In the genomic region with DNA sequence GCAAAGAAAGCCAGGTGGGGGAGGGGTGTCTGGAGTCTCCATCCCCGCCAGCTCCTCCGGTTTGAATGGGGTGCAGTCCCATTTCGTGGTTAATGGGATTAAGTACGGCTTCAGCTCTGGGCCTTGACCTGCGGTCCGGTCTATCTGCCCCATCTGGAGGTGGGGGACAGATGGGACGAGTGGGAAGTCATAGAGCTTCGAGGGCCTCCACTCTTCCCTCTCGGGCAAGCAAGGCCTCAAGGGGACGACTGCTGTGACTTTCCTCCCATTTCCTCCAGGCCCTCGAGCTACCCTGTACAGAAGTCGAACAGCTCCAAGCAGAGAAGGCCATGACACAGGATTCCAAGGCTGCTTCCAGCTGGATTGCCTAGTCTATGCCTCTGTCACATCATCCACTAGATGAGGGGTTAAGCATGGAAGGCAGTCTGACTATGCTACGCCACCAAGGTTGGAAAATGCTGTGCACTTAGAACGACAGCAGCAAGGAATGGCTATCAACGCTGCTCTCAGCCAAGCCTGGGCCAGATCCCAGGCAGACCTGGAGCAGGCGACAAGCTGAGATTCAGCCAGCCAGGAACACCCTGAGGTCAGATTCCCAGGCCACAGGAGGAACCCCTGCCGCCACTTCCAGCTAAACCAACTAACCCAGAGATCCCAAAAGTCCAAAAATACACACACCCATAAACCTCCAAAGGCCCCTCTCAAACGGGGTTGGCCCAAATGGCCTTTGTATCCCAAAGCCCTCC, we compare ENCODE assay signal across 7 mouse cellular contexts. TPM values are rescaled to one million over a fixed set of nuclear protein-coding genes. Genes with fewer than 3 reads are reported as not detected.
DNase-seq lines count a peak whose midpoint lies in the region; ATAC-seq and TF ChIP-seq lines count a peak whose summit lies in the region.

No protein-coding gene starts in this region.

- no peaks in the 10 kb centered on the region for H3K9me3 ChIP-seq in forebrain, embryonic 16.5 days (ENCODE audit: control insufficient read depth, low read length)
- H3K9me3 ChIP-seq in hindbrain, embryonic 11.5 days (ENCODE audit: control insufficient read depth, low read length), result no peaks in the 10 kb centered on the region
- H3K9me3 ChIP-seq in limb, embryonic 13.5 days, result no peaks in the 10 kb centered on the region
- no peaks in the 10 kb centered on the region for H3K9me3 ChIP-seq in midbrain, embryonic 16.5 days (replicated peaks; ENCODE audit: control insufficient read depth, low read length, poor library complexity, severe bottlenecking)

- H3K36me3 ChIP-seq in forebrain, embryonic 16.5 days (ENCODE audit: control insufficient read depth, insufficient read depth), result peaks cover 6% of the 10 kb centered on the region; the same call in 1 of the 2 replicates
- H3K36me3 ChIP-seq in hindbrain, embryonic 11.5 days (ENCODE audit: control insufficient read depth, insufficient read depth, low read length), result no peaks in the 10 kb centered on the region
- peaks cover 61% of the 10 kb centered on the region for H3K36me3 ChIP-seq in limb, embryonic 13.5 days
- no peaks in the 10 kb centered on the region for H3K36me3 ChIP-seq in midbrain, embryonic 16.5 days (ENCODE audit: control insufficient read depth, insufficient read depth, low read length)

- H3K27me3 ChIP-seq in Patski, result no peaks in the 10 kb centered on the region
- no peaks in the 10 kb centered on the region for H3K27me3 ChIP-seq in forebrain, embryonic 16.5 days (replicated peaks; ENCODE audit: control insufficient read depth, insufficient read depth, low read length)
- H3K27me3 ChIP-seq in hindbrain, embryonic 11.5 days (ENCODE audit: control insufficient read depth, insufficient read depth, low read length), result no peaks in the 10 kb centered on the region
- no peaks in the 10 kb centered on the region for H3K27me3 ChIP-seq in limb, embryonic 13.5 days
- H3K27me3 ChIP-seq in midbrain, embryonic 16.5 days (ENCODE audit: control insufficient read depth, insufficient read depth, low read depth, low read length), result no peaks in the 10 kb centered on the region

- peak; percentile 3 for ATAC-seq in Patski
- no peak for ATAC-seq in forebrain, embryonic 16.5 days
- no peak for ATAC-seq in hindbrain, embryonic 11.5 days (ENCODE audit: low FRiP score)
- no peak for ATAC-seq in limb, embryonic 13.5 days (ENCODE audit: low FRiP score, low read depth)
- ATAC-seq in midbrain, embryonic 16.5 days, result no peak

- peak overlapping the region; percentile 89 for H3K4me2 ChIP-seq in forebrain, embryonic 16.5 days (ENCODE audit: low read length)
- H3K4me2 ChIP-seq in hindbrain, embryonic 11.5 days (replicated peaks; ENCODE audit: low read depth, low read length), result peak overlapping the region; percentile 95
- peak overlapping the region; percentile 98 for H3K4me2 ChIP-seq in limb, embryonic 13.5 days (replicated peaks)
- peak overlapping the region; percentile 98 for H3K4me2 ChIP-seq in midbrain, embryonic 16.5 days (ENCODE audit: low read length)

- no peak for TF ChIP-seq CTCF in Patski (IDR thresholded peaks at IDR 0.05)
- TF ChIP-seq CTCF in brain, embryonic 14.5 days (IDR thresholded peaks at IDR 0.05; ENCODE audit: borderline replicate concordance, extremely low read depth, insufficient read depth, insufficient read length), result no peak

- in situ Hi-C loops in Patski (cut with MboI; ENCODE audit: low pct_unique_long_range_greater_than_20kb), result no loop called here

- CTCF ChIA-PET in Patski (lab: Charles Lee), result interaction anchor here (0.7 to 1.8 kb wide), 5 partner anchors 8 to 45 kb away, joined by 3 to 5 read pairs (median 4); no protein-coding TSS in a partner anchor

- no peak for TF ChIP-seq POLR2A in brain, embryonic 14.5 days (IDR thresholded peaks at IDR 0.05; ENCODE audit: borderline replicate concordance, extremely low read depth, insufficient read depth, insufficient read length, poor library complexity, severe bottlenecking)

- peak overlapping the region; percentile 100 for H3K9ac ChIP-seq in forebrain, embryonic 16.5 days (replicated peaks; ENCODE audit: low read depth, low read length)
- H3K9ac ChIP-seq in hindbrain, embryonic 11.5 days (ENCODE audit: low read depth, low read length), result peak overlapping the region; percentile 100
- peak overlapping the region; percentile 100 for H3K9ac ChIP-seq in limb, embryonic 13.5 days
- H3K9ac ChIP-seq in midbrain, embryonic 16.5 days (ENCODE audit: low read depth, low read length), result peak overlapping the region; percentile 100

- WGBS in forebrain, embryonic 16.5 days, result under 1% methylated on average over 18 of the region's 18 CpGs
- WGBS in hindbrain, embryonic 11.5 days, result under 1% methylated on average over 18 of the region's 18 CpGs
- 3% methylated on average over 18 of the region's 18 CpGs for WGBS in limb, embryonic 13.5 days
- WGBS in midbrain, embryonic 16.5 days, result under 1% methylated on average over 18 of the region's 18 CpGs

- peak overlapping the region; percentile 100 for H3K27ac ChIP-seq in forebrain, embryonic 16.5 days (ENCODE audit: low read length)
- peak overlapping the region; percentile 100 for H3K27ac ChIP-seq in hindbrain, embryonic 11.5 days (ENCODE audit: low read depth, low read length)
- peak overlapping the region; percentile 100 for H3K27ac ChIP-seq in limb, embryonic 13.5 days
- peak overlapping the region; percentile 100 for H3K27ac ChIP-seq in midbrain, embryonic 16.5 days (ENCODE audit: low read length)

- no peak for DNase-seq in Patski (ENCODE audit: low read depth, low spot score)
- DNase-seq in brain, embryonic 14.5 days (ENCODE audit: low read depth), result peak; percentile 70
- peak; percentile 71 for DNase-seq in hindbrain, embryonic 11.5 days (ENCODE audit: low spot score)
- no peak for DNase-seq in testis, postnatal 14 days (ENCODE audit: low spot score)

- H3K4me1 ChIP-seq in forebrain, embryonic 16.5 days (replicated peaks; ENCODE audit: control insufficient read depth, insufficient read depth, low read length), result peaks cover 38% of the 10 kb centered on the region
- peaks cover 16% of the 10 kb centered on the region for H3K4me1 ChIP-seq in hindbrain, embryonic 11.5 days (replicated peaks; ENCODE audit: control insufficient read depth, insufficient read depth, low read length)
- peaks cover 47% of the 10 kb centered on the region for H3K4me1 ChIP-seq in limb, embryonic 13.5 days
- H3K4me1 ChIP-seq in midbrain, embryonic 16.5 days (ENCODE audit: control insufficient read depth, insufficient read depth, low read length), result peaks cover 40% of the 10 kb centered on the region

- H3K4me3 ChIP-seq in forebrain, embryonic 16.5 days (replicated peaks; ENCODE audit: low read length), result peak overlapping the region; percentile 59
- H3K4me3 ChIP-seq in hindbrain, embryonic 11.5 days (ENCODE audit: low read depth, low read length), result peak overlapping the region; percentile 99
- H3K4me3 ChIP-seq in limb, embryonic 13.5 days, result peak overlapping the region; percentile 92
- H3K4me3 ChIP-seq in midbrain, embryonic 16.5 days (ENCODE audit: low read depth, low read length), result peak overlapping the region; percentile 87

- POLR2A ChIA-PET in Patski (lab: Charles Lee), result interaction anchor here (0.6 to 3.9 kb wide), 7 partner anchors 9 to 49 kb away, joined by 3 to 43 read pairs (median 5); no protein-coding TSS in a partner anchor

RNA-seq across cellular contexts. Expression of a gene that starts 4.3 kb away (rescaled TPM):
- polyA plus RNA-seq in Patski (2021), result 116 TPM
- 66.0 and 101 TPM in 2 replicates for polyA plus RNA-seq in brain, embryonic 14.5 days (2012; rRNA removed)
- polyA plus RNA-seq in forebrain, embryonic 16.5 days (2015; fragmentation: Nextera tagmentation; extraction: Ambion mirVana), result 34.8 and 40.4 TPM in 2 replicates
- polyA plus RNA-seq in hindbrain, embryonic 11.5 days (2014; fragmentation: Nextera tagmentation; extraction: Ambion mirVana), result 30.7 and 44.0 TPM in 2 replicates
- 37.4 and 37.7 TPM in 2 replicates for polyA plus RNA-seq in limb, embryonic 13.5 days (2015; fragmentation: Nextera tagmentation; extraction: Ambion mirVana)
- polyA plus RNA-seq in midbrain, embryonic 16.5 days (2015; fragmentation: Nextera tagmentation; extraction: Ambion mirVana), result 23.3 and 27.7 TPM in 2 replicates

Comparison
In these comparisons a context has a peak if more than half of its experiments do, and no peak if none do; other contexts are left out.
1. DNase-seq: peak in brain, embryonic 14.5 days (single experiment) and hindbrain, embryonic 11.5 days (single experiment); none in Patski (single experiment) and testis, postnatal 14 days (single experiment).
2. Peak in every context shown above with its lines, with median percentiles within 50 percentile points of each other: H3K27ac ChIP-seq, H3K4me2 ChIP-seq, H3K4me3 ChIP-seq and H3K9ac ChIP-seq.